Mouse (Mus musculus): Measurements from ENCODE around the gene Tbx10. TPM values are rescaled to one million over a fixed set of nuclear protein-coding genes. Genes with fewer than 3 reads are reported as not detected.
A peak's percentile ranks its signal among the peaks of the same experiment; 100 is the strongest.
"Not testable (repeated sequence)": the region's sequence is repeated elsewhere in the genome, so short reads cannot be mapped to it uniquely, and the experiment has no call there.

Gene Tbx10
- polyA plus RNA-seq, 1 experiment: 0.10 TPM

GRCm38 (mm10) chr19:3951461-3951860, 41.1 kb upstream of the Tbx10 start:
- H3K27me3 ChIP-seq (ENCODE audit: control insufficient read depth, insufficient read depth, low read length): no peaks in the 10 kb centered on the region
- no peak overlapping the region for H3K4me3 ChIP-seq (ENCODE audit: low read depth, low read length)
- peaks cover 16% of the 10 kb centered on the region for H3K36me3 ChIP-seq (ENCODE audit: control insufficient read depth, insufficient read depth, low read length)
- H3K27ac ChIP-seq (ENCODE audit: insufficient read depth, low read depth, low read length): no peak overlapping the region
- TF ChIP-seq POLR2A (IDR thresholded peaks at IDR 0.05; ENCODE audit: low read depth, low read length): no peak
- peaks cover 12% of the 10 kb centered on the region for H3K4me1 ChIP-seq (ENCODE audit: control insufficient read depth, insufficient read depth, insufficient read length, low read length)

DNA sequence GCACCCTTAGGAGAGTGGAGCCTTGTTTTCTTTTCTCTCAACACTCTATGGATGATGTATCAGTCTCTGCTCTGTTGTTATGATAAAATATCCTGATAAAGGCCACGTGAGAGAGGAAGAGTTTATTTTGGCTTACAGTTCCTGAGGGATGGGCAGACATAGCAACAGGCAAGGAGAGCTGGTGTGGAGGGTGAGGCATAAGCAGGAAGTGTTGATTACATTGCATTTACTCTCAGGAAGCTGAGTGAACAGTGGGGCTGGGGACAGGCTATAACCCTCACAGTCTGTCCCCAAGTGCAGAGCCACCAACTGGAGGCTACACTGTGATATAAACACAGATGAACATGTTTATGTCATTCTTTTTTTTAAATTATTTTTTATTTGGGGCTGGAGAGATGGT, 40.5 kb upstream of the Tbx10 start:
- H3K4me1 ChIP-seq (ENCODE audit: control insufficient read depth, insufficient read depth, insufficient read length, low read length): peaks cover 15% of the 10 kb centered on the region
- H3K27ac ChIP-seq (ENCODE audit: insufficient read depth, low read depth, low read length): no peak overlapping the region
- 40% methylated on average over 1 of the region's 1 CpGs for WGBS
- no peak overlapping the region for H3K4me3 ChIP-seq (ENCODE audit: low read depth, low read length)
- H3K36me3 ChIP-seq (ENCODE audit: control insufficient read depth, insufficient read depth, low read length): peaks cover 14% of the 10 kb centered on the region
- no peaks in the 10 kb centered on the region for H3K27me3 ChIP-seq (ENCODE audit: control insufficient read depth, insufficient read depth, low read length)
- TF ChIP-seq POLR2A (IDR thresholded peaks at IDR 0.05; ENCODE audit: low read depth, low read length) (no peak), CTCF (IDR thresholded peaks at IDR 0.05; ENCODE audit: extremely low read depth, insufficient read length, insufficient replicate concordance, low read depth, low read length) (no peak)

- TF ChIP-seq CTCF (IDR thresholded peaks at IDR 0.05; ENCODE audit: extremely low read depth, insufficient read length, insufficient replicate concordance, low read depth, low read length) (no peak), POLR2A (IDR thresholded peaks at IDR 0.05; ENCODE audit: low read depth, low read length) (no peak)
- no peaks in the 10 kb centered on the region for H3K27me3 ChIP-seq (ENCODE audit: control insufficient read depth, insufficient read depth, low read length)
- no peak overlapping the region for H3K27ac ChIP-seq (ENCODE audit: insufficient read depth, low read depth, low read length)
- peaks cover 25% of the 10 kb centered on the region for H3K4me1 ChIP-seq (ENCODE audit: control insufficient read depth, insufficient read depth, insufficient read length, low read length)
- 60% methylated on average over 3 of the region's 3 CpGs for WGBS
- H3K4me3 ChIP-seq (ENCODE audit: low read depth, low read length): no peak overlapping the region
- H3K36me3 ChIP-seq (ENCODE audit: control insufficient read depth, insufficient read depth, low read length): no peaks in the 10 kb centered on the region
Observed at GRCm38 (mm10) chr19:3955033-3955432, 37.5 kb upstream of the Tbx10 start.

GRCm38 (mm10) chr19:3955804-3956203, 36.7 kb upstream of the Tbx10 start:
- no peaks in the 10 kb centered on the region for H3K36me3 ChIP-seq (ENCODE audit: control insufficient read depth, insufficient read depth, low read length)
- no peak overlapping the region for H3K4me3 ChIP-seq (ENCODE audit: low read depth, low read length)
- no peaks in the 10 kb centered on the region for H3K27me3 ChIP-seq (ENCODE audit: control insufficient read depth, insufficient read depth, low read length)
- peaks cover 25% of the 10 kb centered on the region for H3K4me1 ChIP-seq (ENCODE audit: control insufficient read depth, insufficient read depth, insufficient read length, low read length)
- WGBS: 20% methylated on average over 4 of the region's 4 CpGs
- H3K27ac ChIP-seq (ENCODE audit: insufficient read depth, low read depth, low read length): peak overlapping the region; percentile 11; the same call in 1 of the 2 replicates
- TF ChIP-seq CTCF (IDR thresholded peaks at IDR 0.05; ENCODE audit: extremely low read depth, insufficient read length, insufficient replicate concordance, low read depth, low read length): no peak
- TF ChIP-seq POLR2A (IDR thresholded peaks at IDR 0.05; ENCODE audit: low read depth, low read length): no peak

- peaks cover 25% of the 10 kb centered on the region for H3K4me1 ChIP-seq (ENCODE audit: control insufficient read depth, insufficient read depth, insufficient read length, low read length)
- not testable (repeated sequence) for H3K36me3 ChIP-seq (ENCODE audit: control insufficient read depth, insufficient read depth, low read length); H3K27me3 ChIP-seq (ENCODE audit: control insufficient read depth, insufficient read depth, low read length); H3K27ac ChIP-seq (ENCODE audit: insufficient read depth, low read depth, low read length); H3K4me3 ChIP-seq (ENCODE audit: low read depth, low read length)
- WGBS: 85% methylated on average over 5 of the region's 5 CpGs
Observed at GRCm38 (mm10) chr19:3957296-3958036, 35.1 kb upstream of the Tbx10 start.

- Histone ChIP-seq H3K27me3 (ENCODE audit: control insufficient read depth, insufficient read depth, low read length) (no peaks in the 10 kb centered on the region), H3K4me3 (ENCODE audit: low read depth, low read length) (no peak within 1 kb of the TSS), H3K36me3 (ENCODE audit: control insufficient read depth, insufficient read depth, low read length) (no peaks in the 10 kb centered on the region), H3K27ac (ENCODE audit: insufficient read depth, low read depth, low read length) (no peak within 1 kb of the TSS), H3K4me1 (ENCODE audit: control insufficient read depth, insufficient read depth, insufficient read length, low read length) (peaks cover 25% of the 10 kb centered on the region)
- TF ChIP-seq CTCF (IDR thresholded peaks at IDR 0.05; ENCODE audit: extremely low read depth, insufficient read length, insufficient replicate concordance, low read depth, low read length) (no peak), POLR2A (IDR thresholded peaks at IDR 0.05; ENCODE audit: low read depth, low read length) (no peak)
- WGBS: 32% methylated on average over 4 of the region's 4 CpGs
Observed at GRCm38 (mm10) chr19:3958470-3958869, 34.1 kb upstream of the Tbx10 start, which contains the start of gene Aldh3b3. Gene Aldh3b3 (plus strand): TSS chr19:3958645.

GRCm38 (mm10) chr19:3959030-3959429, 33.5 kb upstream of the Tbx10 start:
- Histone ChIP-seq H3K4me1 (ENCODE audit: control insufficient read depth, insufficient read depth, insufficient read length, low read length) (peaks cover 25% of the 10 kb centered on the region), H3K36me3 (ENCODE audit: control insufficient read depth, insufficient read depth, low read length) (no peaks in the 10 kb centered on the region), H3K27me3 (ENCODE audit: control insufficient read depth, insufficient read depth, low read length) (no peaks in the 10 kb centered on the region), H3K4me3 (ENCODE audit: low read depth, low read length) (no peak overlapping the region), H3K27ac (ENCODE audit: insufficient read depth, low read depth, low read length) (no peak overlapping the region)
- no peak for TF ChIP-seq POLR2A (IDR thresholded peaks at IDR 0.05; ENCODE audit: low read depth, low read length)

DNA sequence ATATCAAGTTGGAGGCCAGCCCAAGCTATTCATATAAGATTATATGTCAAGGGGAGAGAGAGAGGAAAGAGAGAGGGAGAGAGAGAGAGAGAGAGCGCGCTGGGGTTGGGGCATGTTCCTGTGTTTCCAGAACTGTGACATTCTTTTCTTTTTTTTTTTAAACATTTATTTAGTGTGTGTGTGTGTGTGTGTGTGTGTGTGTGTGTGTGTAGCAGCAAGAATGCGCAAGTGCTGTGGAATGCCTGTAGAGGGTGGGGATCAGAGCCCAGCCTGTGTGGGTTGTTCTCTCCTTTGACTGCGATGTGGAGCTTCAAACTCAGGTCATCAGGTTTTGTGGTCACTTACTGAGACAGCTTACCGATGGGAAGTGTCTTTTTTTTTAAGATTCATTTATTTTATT, 32.3 kb upstream of the Tbx10 start:
- no peak for TF ChIP-seq CTCF (IDR thresholded peaks at IDR 0.05; ENCODE audit: extremely low read depth, insufficient read length, insufficient replicate concordance, low read depth, low read length)
- TF ChIP-seq POLR2A (IDR thresholded peaks at IDR 0.05; ENCODE audit: low read depth, low read length): no peak
- 83% methylated on average over 5 of the region's 5 CpGs for WGBS
- Histone ChIP-seq H3K27me3 (ENCODE audit: control insufficient read depth, insufficient read depth, low read length) (no peaks in the 10 kb centered on the region), H3K27ac (ENCODE audit: insufficient read depth, low read depth, low read length) (no peak overlapping the region), H3K36me3 (ENCODE audit: control insufficient read depth, insufficient read depth, low read length) (no peaks in the 10 kb centered on the region), H3K4me1 (ENCODE audit: control insufficient read depth, insufficient read depth, insufficient read length, low read length) (peaks cover 22% of the 10 kb centered on the region), H3K4me3 (ENCODE audit: low read depth, low read length) (no peak overlapping the region)

GRCm38 (mm10) chr19:3961805-3962204, 30.7 kb upstream of the Tbx10 start:
- not testable (repeated sequence) for H3K4me3 ChIP-seq (ENCODE audit: low read depth, low read length); H3K27me3 ChIP-seq (ENCODE audit: control insufficient read depth, insufficient read depth, low read length); H3K36me3 ChIP-seq (ENCODE audit: control insufficient read depth, insufficient read depth, low read length); H3K27ac ChIP-seq (ENCODE audit: insufficient read depth, low read depth, low read length)
- whole genome bisulfite sequencing: 94% methylated on average over 6 of the region's 6 CpGs
- H3K4me1 ChIP-seq (ENCODE audit: control insufficient read depth, insufficient read depth, insufficient read length, low read length): peaks cover 11% of the 10 kb centered on the region; the same call in 1 of the 2 replicates

All from small intestine, adult 2 months (tissue).